Mouse (Mus musculus) layer of hippocampus, adult 8-10 months (tissue): Measurements from ENCODE around the gene Tbc1d5. TPM values are rescaled to one million over a fixed set of nuclear protein-coding genes. Genes with fewer than 3 reads are reported as not detected.
"Not testable (repeated sequence)": the region's sequence is repeated elsewhere in the genome, so short reads cannot be mapped to it uniquely, and the experiment has no call there.

Experiments used
- DNase-seq, 2 experiments: peaks; one replicate each; pipeline ENCODE4 v3.0.0; 2022; ENCODE audit warnings: low spot score in 2 of 2
- total RNA-seq, 4 experiments: library from RNA; stranded (reverse); gene quantifications; 2 replicates each; pipeline ENCODE4 v1.2.4; 2022

Gene Tbc1d5
- total RNA-seq, 4 experiments from 2014 or later: 28.6 to 31.4 (median 30.4) TPM

DNA sequence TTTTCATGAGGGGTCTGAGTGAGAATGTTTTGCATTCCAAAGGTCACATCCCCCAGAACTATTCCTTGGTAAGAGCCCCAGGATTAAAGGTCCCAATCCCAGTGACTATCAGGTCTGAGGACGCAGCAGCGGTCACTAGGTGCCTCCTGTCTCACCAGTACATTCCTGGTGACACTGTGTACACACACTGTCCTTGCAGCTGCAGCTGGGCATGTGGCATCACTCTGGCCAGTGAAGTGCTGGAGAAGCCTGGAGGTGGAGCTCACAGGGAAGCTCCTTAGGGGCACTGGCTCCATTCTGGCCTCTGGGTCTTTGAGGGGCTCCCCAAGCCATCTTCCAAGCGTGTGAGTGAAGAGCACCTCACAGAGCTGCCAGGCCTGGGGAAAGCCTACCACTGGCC lies 427.2 kb downstream of the Tbc1d5 start:
- no peak for DNase-seq

DNA sequence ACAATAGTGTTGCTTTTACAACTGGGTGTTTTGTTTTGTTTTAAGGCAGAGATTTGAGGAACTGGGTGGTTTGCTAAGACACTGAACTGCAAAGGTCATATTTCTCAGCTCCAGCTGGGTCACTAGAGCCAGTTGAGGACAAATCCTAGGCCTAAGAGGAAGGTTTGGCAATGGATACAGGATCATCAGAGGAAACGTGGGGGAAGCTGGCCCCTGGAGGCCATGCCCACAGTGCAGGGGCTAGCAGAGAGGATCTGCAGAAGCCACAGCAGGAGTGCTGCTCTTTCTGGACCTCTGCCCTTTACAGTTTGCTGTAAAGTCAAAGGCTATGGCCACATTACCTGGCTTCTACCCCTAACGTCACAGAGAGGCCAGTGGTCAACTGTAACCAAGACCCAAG lies 428.3 kb downstream of the Tbc1d5 start:
- DNase-seq: no peak

DNA sequence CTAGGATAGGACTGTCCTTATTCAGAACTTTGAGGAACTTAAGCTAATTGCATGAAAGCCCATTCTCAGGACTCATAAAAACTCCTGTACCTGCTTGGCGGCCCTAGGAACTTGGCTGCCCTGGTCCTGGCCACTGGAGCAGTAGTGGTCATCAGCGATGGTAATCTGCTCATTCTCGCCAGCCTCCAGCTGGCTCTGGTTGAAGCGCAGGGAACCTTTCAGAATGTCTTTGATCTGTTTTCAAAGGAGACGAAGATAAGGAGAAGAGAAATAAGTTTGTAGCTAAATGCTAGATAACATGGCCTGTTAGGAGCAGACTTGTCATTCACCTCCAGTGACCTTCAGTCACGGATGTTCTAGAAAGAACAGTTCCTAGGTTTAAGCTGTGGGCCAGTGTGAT lies 437.8 kb downstream of the Tbc1d5 start:
- DNase-seq: no peak

DNA sequence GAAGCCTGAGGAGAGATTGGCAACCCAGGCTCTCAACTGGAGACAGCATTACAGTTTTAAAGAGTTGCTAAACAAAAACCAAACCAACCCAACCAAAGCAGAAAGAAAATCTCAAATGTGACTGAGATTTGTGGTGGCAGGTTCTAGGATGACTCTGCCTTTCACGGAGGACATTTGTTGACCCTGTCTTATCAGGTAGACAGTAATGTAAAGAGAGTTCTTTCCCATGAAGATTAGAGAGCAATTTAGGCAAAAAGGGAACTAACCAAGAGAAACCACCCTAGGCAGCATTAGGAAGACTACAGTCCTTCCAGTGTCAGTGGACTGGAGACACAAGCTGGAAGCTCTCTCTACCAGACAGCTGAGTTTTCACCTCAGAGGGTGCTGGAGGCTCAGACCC lies 438.3 kb downstream of the Tbc1d5 start:
- DNase-seq: no peak

DNA sequence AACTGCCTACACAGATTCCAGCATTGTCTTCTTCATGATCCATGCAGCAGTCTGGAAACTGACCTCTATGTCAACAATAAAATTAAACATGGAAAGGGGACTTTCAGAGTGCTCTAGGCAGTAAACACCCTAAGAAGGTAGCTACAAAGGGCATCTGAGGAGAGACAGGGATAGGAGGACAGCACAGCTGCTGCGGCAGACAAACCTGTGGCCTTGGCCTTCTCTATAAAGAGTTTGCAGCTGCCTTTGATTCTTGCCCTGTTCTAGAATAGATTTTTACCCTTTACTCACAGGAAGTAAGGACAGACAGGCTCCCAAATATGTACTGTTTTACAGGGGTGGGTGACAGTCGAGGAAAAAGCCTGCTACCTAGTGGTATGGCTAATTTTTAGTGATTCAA lies 440.7 kb downstream of the Tbc1d5 start:
- no peak for DNase-seq

- DNase-seq: no peak
These were observed 442.1 kb downstream of the Tbc1d5 start for GRCm38 (mm10) chr17:50737068-50737467.

- no peak for DNase-seq
These were observed 443.1 kb downstream of the Tbc1d5 start for GRCm38 (mm10) chr17:50735955-50736533.

DNA sequence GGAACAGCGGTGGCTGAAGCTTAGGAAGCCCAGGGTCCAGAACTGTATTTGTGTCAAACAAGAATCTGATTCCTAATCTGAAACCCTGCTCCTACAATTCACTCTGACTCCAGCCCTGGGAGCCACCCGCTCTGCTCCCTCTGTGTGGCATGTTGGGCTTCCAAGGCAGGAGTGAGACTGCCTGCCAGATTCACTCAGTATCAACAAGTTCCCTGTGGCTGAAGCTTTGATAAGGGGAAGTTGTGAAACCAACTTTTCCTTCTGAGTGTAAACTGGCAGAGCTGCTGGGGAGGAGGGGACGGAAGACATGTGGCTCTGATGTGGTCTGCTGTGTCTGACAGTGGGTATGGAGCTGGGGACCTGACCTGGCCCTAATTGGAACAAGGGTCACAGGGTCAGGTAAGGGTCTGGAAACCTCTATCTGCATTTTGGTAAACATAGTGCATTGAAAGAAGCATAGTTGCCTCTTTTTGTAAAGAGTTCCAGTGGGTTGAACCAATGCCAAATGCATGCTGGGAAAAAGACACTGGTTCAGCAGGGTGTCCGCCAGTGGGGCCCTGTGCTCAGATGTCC lies 443.7 kb downstream of the Tbc1d5 start:
- DNase-seq: no peak

GRCm38 (mm10) chr17:50734781-50735180 lies 444.4 kb downstream of the Tbc1d5 start:
- no peak for DNase-seq

GRCm38 (mm10) chr17:50733390-50733789 lies 445.8 kb downstream of the Tbc1d5 start:
- DNase-seq: no peak

DNA sequence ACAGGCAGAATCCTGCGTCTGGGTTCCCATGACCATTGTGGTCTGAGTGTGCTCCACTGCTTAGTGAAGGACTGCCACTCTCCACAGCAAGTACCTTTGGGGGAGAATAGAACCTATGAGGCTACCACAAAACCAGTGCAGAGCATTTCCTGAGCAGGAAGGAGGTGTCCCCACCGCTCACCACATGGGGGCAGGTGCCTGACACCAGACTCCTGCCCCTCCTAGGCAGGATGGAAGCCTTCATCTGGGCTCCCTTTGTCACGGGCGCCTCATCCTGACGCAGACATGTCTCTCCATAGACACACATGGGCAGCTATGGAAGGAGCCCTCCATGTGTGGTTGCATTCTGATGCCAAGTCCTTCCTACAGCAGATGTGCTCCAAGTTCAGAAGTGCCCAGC lies 447.3 kb downstream of the Tbc1d5 start:
- no peak for DNase-seq

GRCm38 (mm10) chr17:50730896-50731295 lies 448.3 kb downstream of the Tbc1d5 start:
- no peak for DNase-seq

GRCm38 (mm10) chr17:50729577-50729976 lies 449.6 kb downstream of the Tbc1d5 start:
- no peak for DNase-seq

DNA sequence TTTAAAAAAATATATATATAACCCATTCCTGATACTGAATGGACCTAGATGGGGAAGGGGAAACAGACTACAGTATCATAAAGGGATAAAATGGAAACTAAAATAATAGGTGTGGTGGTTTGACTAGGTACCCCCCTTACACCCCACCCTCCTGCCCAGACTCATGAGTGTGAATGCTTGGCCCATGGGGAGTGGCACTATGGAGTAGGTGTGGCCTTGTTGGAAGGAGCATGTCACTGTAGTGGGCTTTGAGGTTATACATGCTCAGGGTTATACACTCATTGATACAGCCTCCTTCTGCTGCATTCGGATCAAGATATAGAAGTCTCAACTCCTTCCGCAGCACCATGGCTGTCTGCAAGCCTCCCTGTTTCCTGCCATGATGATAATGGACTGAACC lies 450.1 kb downstream of the Tbc1d5 start:
- no peak for DNase-seq

- no peak for DNase-seq
These were observed 452.9 kb downstream of the Tbc1d5 start for GRCm38 (mm10) chr17:50726265-50726664.

GRCm38 (mm10) chr17:50724376-50724775 lies 454.8 kb downstream of the Tbc1d5 start:
- DNase-seq: no peak

DNA sequence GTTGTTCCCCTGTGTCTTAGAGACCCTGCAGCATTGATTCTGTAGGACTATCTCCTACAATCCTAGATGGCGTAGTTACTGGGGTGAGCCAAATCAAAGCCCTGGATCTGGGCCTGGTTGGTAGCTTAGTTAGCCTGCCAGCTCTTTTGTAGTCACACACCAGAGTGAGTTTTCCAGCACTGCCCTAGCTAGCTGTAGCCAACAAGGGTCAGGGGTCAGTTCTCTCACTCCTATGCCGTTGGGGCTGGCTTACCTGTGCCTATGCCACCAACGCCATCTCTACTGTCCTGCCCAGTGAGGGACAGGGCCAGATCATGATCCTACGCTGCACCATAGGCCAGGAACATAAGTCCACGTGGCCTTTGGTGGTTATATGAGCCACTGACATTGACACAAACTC lies 461.6 kb downstream of the Tbc1d5 start:
- DNase-seq: no peak

DNA sequence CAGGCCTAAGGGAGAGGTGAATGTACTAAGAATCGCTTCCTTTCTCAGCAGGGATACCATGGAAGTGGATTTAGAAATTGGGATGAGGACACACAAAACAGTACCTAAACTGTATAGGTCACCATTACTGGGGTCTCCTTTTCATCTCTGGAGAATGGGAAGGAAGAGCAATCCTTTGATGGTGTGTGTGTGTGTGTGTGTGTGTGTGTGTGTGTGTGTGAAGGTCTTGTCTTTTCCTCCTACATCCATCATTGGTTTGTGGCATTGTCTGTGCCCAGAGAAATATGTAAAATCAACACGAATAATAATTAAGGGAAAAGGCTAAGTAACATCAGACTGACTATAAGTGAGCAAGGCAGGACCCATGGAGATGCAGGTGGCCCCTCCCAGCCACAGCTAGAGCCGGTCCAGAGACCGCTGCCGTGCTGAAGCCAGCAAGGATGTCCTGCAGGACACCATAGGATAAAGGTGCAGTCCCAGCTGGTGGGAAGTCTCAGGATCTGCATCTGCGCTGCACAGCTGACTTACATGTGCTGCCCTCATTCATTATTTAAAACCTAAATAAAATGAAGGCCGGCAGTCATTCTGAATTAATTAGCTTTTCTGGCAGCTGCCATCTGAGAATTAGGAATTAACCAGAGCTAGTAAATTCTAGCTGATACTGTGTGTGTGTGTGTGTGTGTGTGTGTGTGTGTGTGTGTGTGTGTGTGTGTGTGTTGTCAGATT lies 468.5 kb downstream of the Tbc1d5 start:
- DNase-seq: no peak

DNA sequence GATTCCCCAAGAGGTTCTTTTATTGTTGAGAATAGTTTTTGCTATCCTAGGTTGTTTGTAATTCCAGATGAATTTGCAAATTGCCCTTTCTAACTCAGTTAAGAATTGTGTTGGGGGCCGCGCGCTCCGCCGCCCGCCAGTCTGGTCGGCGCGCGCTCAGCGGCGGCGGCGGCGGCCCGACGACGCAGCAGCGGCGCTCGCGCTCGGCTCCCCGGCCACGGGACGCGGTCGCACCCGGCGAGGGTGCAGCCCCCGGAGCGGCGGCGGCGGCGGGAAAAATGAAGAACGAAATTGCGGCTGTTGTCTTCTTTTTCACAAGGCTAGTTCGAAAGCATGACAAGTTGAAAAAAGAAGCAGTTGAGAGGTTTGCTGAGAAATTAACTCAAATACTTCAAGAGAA lies 480.7 kb downstream of the Tbc1d5 start:
- DNase-seq: not testable (repeated sequence)

GRCm38 (mm10) chr17:50688135-50688534 lies 491.0 kb downstream of the Tbc1d5 start:
- DNase-seq: no peak

GRCm38 (mm10) chr17:50687670-50688069 lies 491.5 kb downstream of the Tbc1d5 start:
- DNase-seq: no peak

DNA sequence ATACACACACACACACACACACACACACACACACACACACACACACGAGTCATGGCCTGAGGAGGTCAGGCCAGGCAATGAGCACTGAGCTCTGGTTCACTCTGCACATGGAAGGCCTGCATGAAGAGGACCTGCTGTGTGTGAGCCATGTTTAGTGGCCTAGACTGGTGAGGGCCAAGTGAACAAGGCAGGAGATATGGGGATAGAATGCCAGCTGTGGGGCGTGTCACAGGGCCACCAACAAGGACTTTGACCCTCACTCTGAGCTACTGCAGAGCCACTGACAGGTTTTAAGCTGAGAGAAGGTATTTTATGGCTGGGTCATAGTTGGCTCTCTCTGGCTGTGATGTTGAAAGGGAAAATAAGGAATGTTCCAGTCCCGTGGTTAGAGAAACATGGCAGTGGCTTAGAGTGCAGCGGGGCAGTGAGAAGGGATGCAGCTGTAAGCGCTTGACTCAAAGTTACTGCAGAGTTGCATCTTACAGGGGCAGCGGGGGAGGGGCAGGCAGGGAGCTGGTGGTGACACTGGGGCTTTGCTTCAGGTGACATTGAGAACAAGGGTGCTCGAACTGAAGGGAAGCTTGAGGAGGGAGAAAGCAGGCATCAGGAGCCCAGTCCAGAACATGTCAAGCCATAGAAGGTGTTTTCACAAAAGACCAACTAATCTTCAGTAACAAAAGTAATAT lies 494.0 kb downstream of the Tbc1d5 start:
- DNase-seq: no peak
